ENCODE assay signal across 33 mouse cellular contexts in genomic region chr12:55041011-55041410, GRCm38 (mm10). TPM values are rescaled to one million over a fixed set of nuclear protein-coding genes. Genes with fewer than 3 reads are reported as not detected.
A peak's percentile ranks its signal among the peaks of the same experiment; 100 is the strongest.
DNase-seq lines count a peak whose midpoint lies in the region; ATAC-seq lines count a peak whose summit lies in the region.
"Had no signal": no experiment of that assay in that cellular context is flagged by ENCODE, and none has a peak within 500 bp of the region (broad histone marks: within the 10 kb centered on the region; RNA-seq: fewer than 3 reads in every experiment).

No protein-coding gene starts in this region.

- no peak for DNase-seq in kidney, postnatal 14 days
- DNase-seq in CD4-positive helper T cell, adult 2 months (ENCODE audit: low read depth, low spot score), result peak; percentile 79
- peak; percentile 74 for DNase-seq in induced T-regulatory cell, adult 2 months (ENCODE audit: low read depth)
- no peak for DNase-seq in adrenal gland, postnatal 10 days
- DNase-seq: adrenal gland, adult 2 months; adrenal gland, postnatal 25 days; cerebellum, adult 11-12 months; cerebellum, adult 8-10 months; cerebellum, postnatal 10 days; cerebellum, postnatal 36 days; embryo, embryonic 11 days; gastrocnemius, postnatal 25 days; heart, adult 18-20 months; heart, postnatal 10 days; heart, postnatal 36 days had no signal

- ATAC-seq in kidney, embryonic 16.5 days (ENCODE audit: low FRiP score, low TSS enrichment), result no peak
- ATAC-seq in intestine, embryonic 15.5 days, result no peak
- ATAC-seq: forebrain, embryonic 15.5 days; hindbrain, embryonic 16.5 days had no signal

- WGBS in kidney, embryonic 16.5 days, result 48% methylated on average over 15 of the region's 15 CpGs
- WGBS in intestine, embryonic 15.5 days, result 75% methylated on average over 15 of the region's 15 CpGs

- no peak overlapping the region for H3K27ac ChIP-seq in kidney, embryonic 16.5 days (ENCODE audit: low read length)
- H3K27ac ChIP-seq in intestine, embryonic 15.5 days, result no peak overlapping the region
- H3K27ac ChIP-seq: embryonic facial prominence, embryonic 10.5 days; embryonic facial prominence, embryonic 13.5 days; forebrain, embryonic 12.5 days; forebrain, embryonic 15.5 days; heart, embryonic 15.5 days; hindbrain, embryonic 10.5 days; hindbrain, embryonic 13.5 days had no signal

- peaks cover 2% of the 10 kb centered on the region; the same call in 1 of the 2 replicates for H3K36me3 ChIP-seq in kidney, embryonic 16.5 days (ENCODE audit: insufficient read depth, low read length)
- H3K36me3 ChIP-seq in intestine, embryonic 15.5 days, result peaks cover 4% of the 10 kb centered on the region; the same call in 1 of the 2 replicates

- H3K9me3 ChIP-seq in kidney, embryonic 16.5 days (ENCODE audit: low read length), result no peaks in the 10 kb centered on the region
- H3K9me3 ChIP-seq in intestine, embryonic 15.5 days, result no peaks in the 10 kb centered on the region
- H3K9me3 ChIP-seq: embryonic facial prominence, embryonic 10.5 days; embryonic facial prominence, embryonic 13.5 days; forebrain, embryonic 12.5 days; forebrain, embryonic 15.5 days; heart, embryonic 12.5 days; heart, embryonic 15.5 days; hindbrain, embryonic 10.5 days; hindbrain, embryonic 13.5 days had no signal

- no peak overlapping the region for H3K4me3 ChIP-seq in kidney, embryonic 16.5 days (ENCODE audit: low read length)
- H3K4me3 ChIP-seq in intestine, embryonic 15.5 days (replicated peaks), result no peak overlapping the region
- H3K4me3 ChIP-seq: embryonic facial prominence, embryonic 10.5 days; embryonic facial prominence, embryonic 13.5 days; erythroblast, embryonic 14.5 days; forebrain, embryonic 12.5 days; forebrain, embryonic 15.5 days; heart, embryonic 12.5 days; heart, embryonic 15.5 days; hindbrain, embryonic 10.5 days; hindbrain, embryonic 13.5 days had no signal

- H3K9ac ChIP-seq in kidney, embryonic 16.5 days (replicated peaks; ENCODE audit: low read length), result no peak overlapping the region
- no peak overlapping the region for H3K9ac ChIP-seq in intestine, embryonic 15.5 days
- H3K9ac ChIP-seq: embryonic facial prominence, embryonic 13.5 days; forebrain, embryonic 12.5 days; forebrain, embryonic 15.5 days; heart, embryonic 12.5 days; heart, embryonic 15.5 days; hindbrain, embryonic 13.5 days had no signal

- peak overlapping the region; percentile 17; the same call in 1 of the 2 replicates for H3K4me2 ChIP-seq in kidney, embryonic 16.5 days (replicated peaks; ENCODE audit: low read depth, low read length)
- H3K4me2 ChIP-seq in intestine, embryonic 15.5 days (replicated peaks), result no peak overlapping the region
- H3K4me2 ChIP-seq: embryonic facial prominence, embryonic 13.5 days; forebrain, embryonic 12.5 days; forebrain, embryonic 15.5 days; heart, embryonic 12.5 days; heart, embryonic 15.5 days; hindbrain, embryonic 13.5 days had no signal

- H3K27me3 ChIP-seq in kidney, embryonic 16.5 days (ENCODE audit: insufficient read depth, low read length), result no peaks in the 10 kb centered on the region
- no peaks in the 10 kb centered on the region for H3K27me3 ChIP-seq in intestine, embryonic 15.5 days (replicated peaks)
- H3K27me3 ChIP-seq: embryonic facial prominence, embryonic 13.5 days; forebrain, embryonic 12.5 days; forebrain, embryonic 15.5 days; heart, embryonic 12.5 days; heart, embryonic 15.5 days; hindbrain, embryonic 13.5 days had no signal

- H3K4me1 ChIP-seq in kidney, embryonic 16.5 days (ENCODE audit: insufficient read depth, low read length), result no peaks in the 10 kb centered on the region
- H3K4me1 ChIP-seq in intestine, embryonic 15.5 days (replicated peaks), result no peaks in the 10 kb centered on the region
- H3K4me1 ChIP-seq: embryonic facial prominence, embryonic 10.5 days; embryonic facial prominence, embryonic 13.5 days; forebrain, embryonic 12.5 days; forebrain, embryonic 15.5 days; heart, embryonic 12.5 days; heart, embryonic 15.5 days; hindbrain, embryonic 10.5 days; hindbrain, embryonic 13.5 days had no signal

RNA-seq across cellular contexts. Expression of gene Baz1a, which starts 26.9 kb away (rescaled TPM):
- 19.1 and 23.8 TPM in 2 replicates for polyA plus RNA-seq in kidney, embryonic 16.5 days (2015; fragmentation: Nextera tagmentation; extraction: Ambion mirVana)
- 10 to 100 TPM; 22.0 to 27.1 TPM for total RNA-seq in adrenal gland, postnatal 10 days (2021)
- 21.3 and 29.1 TPM in 2 replicates for polyA plus RNA-seq in intestine, embryonic 15.5 days (2015; fragmentation: Nextera tagmentation; extraction: Ambion mirVana)

RNA-seq across cellular contexts. Expression of gene 2700097O09Rik, which starts 38.9 kb away (rescaled TPM):
- 37.3 and 40.8 TPM in 2 replicates for polyA plus RNA-seq in kidney, embryonic 16.5 days (2015; fragmentation: Nextera tagmentation; extraction: Ambion mirVana)
- 10 to 100 TPM in 1 of 2 experiments, 1 to 10 TPM in 1; 8.9 to 11.3 TPM for total RNA-seq in adrenal gland, postnatal 10 days (2021)
- polyA plus RNA-seq in intestine, embryonic 15.5 days (2015; fragmentation: Nextera tagmentation; extraction: Ambion mirVana), result 30.7 and 31.9 TPM in 2 replicates

RNA-seq across cellular contexts. Expression of gene Srp54a, which starts 39.1 kb away (rescaled TPM):
- 163 and 186 TPM in 2 replicates for polyA plus RNA-seq in kidney, embryonic 16.5 days (2015; fragmentation: Nextera tagmentation; extraction: Ambion mirVana)
- 100 to 1,000 TPM; 110 to 121 TPM for total RNA-seq in adrenal gland, postnatal 10 days (2021)
- 157 and 171 TPM in 2 replicates for polyA plus RNA-seq in intestine, embryonic 15.5 days (2015; fragmentation: Nextera tagmentation; extraction: Ambion mirVana)

RNA-seq across cellular contexts. Expression of gene Gm20403, which starts 54.7 kb away (rescaled TPM):
- not detected in 2 replicates for polyA plus RNA-seq in kidney, embryonic 16.5 days (2015; fragmentation: Nextera tagmentation; extraction: Ambion mirVana)
- total RNA-seq in adrenal gland, postnatal 10 days (2021), result not detected
- not detected in 2 replicates for polyA plus RNA-seq in intestine, embryonic 15.5 days (2015; fragmentation: Nextera tagmentation; extraction: Ambion mirVana)
- total RNA-seq: adrenal gland, adult 2 months; adrenal gland, postnatal 25 days; ES-E14; gastrocnemius, adult 8-10 months; gastrocnemius, postnatal 25 days; heart, adult 18-20 months; heart, postnatal 10 days; heart, postnatal 36 days had no signal
- polyA plus RNA-seq: adrenal gland, adult 2 months; brain, embryonic 14.5 days; cortical plate, adult 2 months; embryonic facial prominence, embryonic 10.5 days; embryonic facial prominence, embryonic 13.5 days; forebrain, embryonic 12.5 days; forebrain, embryonic 15.5 days; gonadal fat pad, adult 2 months; heart, embryonic 12.5 days; heart, embryonic 15.5 days; hindbrain, embryonic 10.5 days; hindbrain, embryonic 13.5 days; hindbrain, embryonic 16.5 days; intestine, embryonic 14.5 days had no signal

Comparison
In these comparisons a context has a peak if more than half of its experiments do, and no peak if none do; other contexts are left out.
1. DNase-seq: peak in CD4-positive helper T cell, adult 2 months (single experiment) and induced T-regulatory cell, adult 2 months (single experiment); none in kidney, postnatal 14 days (single experiment) and adrenal gland, postnatal 10 days (single experiment).